Mouse (Mus musculus): ENCODE data around the gene Tex21.

GRCm38 (mm10) chr12:76253991-76254390 lies 7.4 kb upstream of the Tex21 start:
- TF ChIP-seq CTCF (IDR thresholded peaks at IDR 0.05; ENCODE audit: borderline replicate concordance, insufficient read depth, low read depth, low read length) (no peak), POLR2A (IDR thresholded peaks at IDR 0.05; ENCODE audit: borderline replicate concordance, insufficient read depth, low read length) (no peak)
